Mouse (Mus musculus) right cerebral cortex, postnatal 10 days (tissue): ENCODE data around the gene C130050O18Rik.
"Not testable (repeated sequence)": the region's sequence is repeated elsewhere in the genome, so short reads cannot be mapped to it uniquely, and the experiment has no call there.

Experiments
- DNase-seq, 2 experiments: peaks; one replicate each; pipeline ENCODE4 v3.0.0; 2021; ENCODE audit warnings: low spot score in 2 of 2

Gene C130050O18Rik

DNA sequence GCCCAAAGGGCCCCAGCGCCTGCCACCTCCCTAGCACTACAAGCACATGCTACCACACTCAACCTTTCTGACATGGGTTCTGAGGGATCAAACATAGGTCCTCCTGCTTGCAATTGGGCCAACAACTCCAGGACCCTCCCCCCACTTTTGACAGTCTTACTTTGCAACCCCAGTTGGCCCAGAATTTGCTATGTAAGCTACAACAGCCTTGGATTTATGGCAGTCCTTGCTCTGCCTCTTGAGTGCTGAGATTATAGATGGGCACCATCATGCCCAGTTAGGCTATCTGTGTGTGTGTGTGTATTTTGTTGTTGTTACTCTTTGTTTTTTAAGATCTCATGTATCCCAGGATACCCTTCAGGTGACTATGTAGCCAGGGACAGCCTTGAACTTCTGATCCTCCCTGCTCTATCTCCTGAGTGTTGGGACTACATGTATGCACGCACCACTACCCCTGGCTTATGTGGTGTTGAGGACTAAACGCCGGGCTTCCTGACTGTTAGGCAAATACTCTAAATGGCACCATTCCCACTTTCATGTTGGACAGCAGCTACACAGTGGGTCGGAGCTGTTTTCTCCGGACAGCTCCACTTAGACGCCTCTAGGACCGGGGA lies 25.2 kb upstream of the C130050O18Rik start:
- no peak for DNase-seq

DNA sequence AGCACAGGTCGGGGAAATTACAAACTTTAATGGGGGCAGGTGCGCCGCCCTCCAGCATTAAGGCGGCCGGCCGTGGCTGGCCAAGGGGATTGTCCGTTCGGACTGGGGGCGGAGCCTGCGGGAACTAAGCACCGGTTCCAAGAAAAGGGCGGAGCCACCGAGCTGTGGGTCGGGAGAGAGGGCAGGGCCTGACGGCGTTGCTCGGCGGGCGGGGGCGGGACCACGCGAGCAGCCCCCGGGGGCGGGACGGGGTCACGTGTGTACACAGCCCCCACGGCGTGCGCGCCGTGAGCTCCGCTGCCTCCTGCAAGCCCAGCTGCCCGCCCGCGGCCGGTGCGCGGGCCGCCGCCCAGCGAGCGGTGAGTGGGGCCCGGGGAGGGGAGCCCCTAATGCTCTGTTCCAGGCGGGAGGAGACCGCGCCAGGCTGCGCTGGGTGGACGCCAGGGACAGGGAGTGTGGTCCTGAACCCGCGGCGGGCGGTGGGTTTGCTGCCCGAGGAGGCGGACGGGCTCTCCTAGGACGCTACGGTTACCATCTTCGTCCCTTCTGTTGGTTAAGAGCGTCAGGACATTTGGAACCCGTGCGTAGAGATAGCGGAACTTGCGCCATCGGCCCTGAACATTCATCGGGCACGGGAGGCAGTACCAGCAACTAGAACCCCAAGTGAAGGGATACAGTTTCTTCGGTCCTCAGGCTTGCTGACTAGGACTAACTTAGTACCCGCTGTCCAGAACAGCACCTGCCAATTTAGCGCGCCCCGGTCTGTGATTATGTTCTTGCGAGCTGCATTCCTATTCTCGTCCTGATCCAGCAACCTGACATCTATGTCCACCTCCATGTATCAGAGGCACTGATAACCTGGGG lies 24.5 kb upstream of the C130050O18Rik start:
- peak; percentile 92 to 93 for DNase-seq

DNA sequence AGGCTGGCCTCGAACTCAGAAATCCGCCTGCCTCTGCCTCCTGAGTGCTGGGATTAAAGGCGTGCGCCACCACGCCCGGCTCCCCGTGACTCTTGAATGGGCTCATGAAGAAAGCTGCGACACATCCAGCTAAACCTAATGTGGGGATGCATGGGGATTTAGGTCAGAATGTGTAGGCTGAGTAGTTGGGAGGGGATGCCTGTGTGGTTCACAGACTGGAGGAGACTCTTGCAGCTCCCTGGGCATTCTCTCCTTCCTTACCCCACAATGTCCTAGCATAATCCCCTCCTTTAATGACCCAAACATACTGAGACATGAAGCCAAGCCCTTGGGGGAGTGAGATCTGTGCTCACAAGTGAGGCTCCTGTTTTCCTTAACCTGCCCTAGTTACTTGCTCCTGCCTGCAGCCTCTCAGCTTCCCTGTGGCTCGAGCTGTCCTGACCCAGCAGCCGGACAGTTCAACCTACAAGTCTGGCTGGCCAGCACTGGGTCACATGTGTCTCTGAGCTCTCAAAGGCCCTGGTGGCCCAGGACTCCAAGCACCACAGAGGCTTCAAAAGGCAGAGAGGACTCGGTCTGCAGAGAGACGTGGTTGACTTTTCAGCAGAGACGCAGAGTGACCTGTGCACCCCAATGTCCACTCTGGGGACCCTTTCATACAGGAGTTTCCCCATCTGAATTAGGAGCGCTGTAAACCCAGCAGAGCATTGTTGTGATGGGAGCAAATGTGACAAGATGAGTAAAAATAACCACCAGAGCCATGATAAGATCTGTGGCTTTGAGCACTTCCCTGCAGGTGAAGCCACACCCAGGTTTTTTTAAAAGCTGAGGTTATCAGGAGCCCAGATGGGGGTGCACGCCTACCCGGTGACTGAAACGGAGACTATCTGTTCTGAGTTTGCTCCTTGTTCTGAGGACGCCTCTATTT lies 23.2 kb upstream of the C130050O18Rik start:
- no peak for DNase-seq

DNA sequence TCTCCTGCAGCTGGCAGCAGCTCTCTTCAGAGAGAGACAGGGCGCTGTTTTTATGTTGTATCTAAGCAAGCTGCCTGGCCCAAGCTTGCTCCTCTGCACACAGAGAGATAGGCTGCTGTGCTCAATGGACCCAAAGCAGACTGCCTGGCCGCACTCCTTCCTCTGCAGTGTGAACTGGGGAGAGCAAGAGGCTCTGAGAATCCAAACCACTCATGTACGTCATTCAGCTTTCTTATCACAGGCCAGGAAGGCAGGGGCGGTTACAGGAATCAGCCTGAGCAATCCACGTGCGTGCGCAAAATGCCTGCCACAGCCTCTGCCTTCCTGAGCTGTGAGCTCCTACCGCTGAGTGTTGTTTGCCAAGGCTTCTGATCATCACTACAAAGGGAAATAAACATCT lies 22.3 kb upstream of the C130050O18Rik start:
- peak; percentile 49 to 64 for DNase-seq

DNA sequence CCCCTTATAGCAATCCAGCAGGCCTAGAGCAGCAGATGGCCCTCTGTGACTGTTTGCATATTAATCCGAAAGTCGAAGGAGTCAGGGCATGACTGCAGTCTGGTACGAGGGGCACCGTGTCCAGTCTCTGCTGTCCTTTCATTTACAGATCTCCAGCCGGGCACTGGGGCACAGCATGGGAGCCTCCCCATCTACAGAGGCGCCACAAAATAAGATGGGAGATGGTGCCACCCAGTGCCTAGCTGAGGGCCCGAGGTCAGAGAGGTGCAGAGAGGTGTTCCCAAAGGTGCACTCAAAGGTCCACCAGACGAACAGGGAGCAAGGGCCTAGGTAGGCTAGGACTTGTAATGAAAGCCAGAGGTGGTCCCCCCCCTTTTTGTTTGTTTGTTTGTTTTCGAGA lies 21.8 kb upstream of the C130050O18Rik start:
- no peak for DNase-seq

DNA sequence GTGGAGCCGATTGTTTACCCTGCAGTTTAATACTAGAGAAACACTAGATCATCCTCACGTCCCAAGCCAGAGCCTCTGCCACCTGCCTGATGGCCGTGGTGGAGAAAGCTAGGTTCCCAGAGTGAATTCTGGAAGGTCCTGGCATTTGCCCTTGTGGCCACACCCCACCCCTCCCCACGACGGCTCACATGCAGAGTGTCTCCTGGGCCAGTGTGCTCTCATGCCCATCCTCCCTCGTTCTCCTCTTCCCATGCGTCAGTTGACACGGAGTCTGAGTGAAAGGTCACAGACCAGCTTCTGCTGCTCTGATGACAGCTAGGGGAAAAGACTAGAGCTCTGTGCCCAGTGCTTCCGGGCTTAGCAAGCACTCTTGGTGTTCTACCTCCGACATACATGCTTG lies 20.5 kb upstream of the C130050O18Rik start:
- DNase-seq: no peak

DNA sequence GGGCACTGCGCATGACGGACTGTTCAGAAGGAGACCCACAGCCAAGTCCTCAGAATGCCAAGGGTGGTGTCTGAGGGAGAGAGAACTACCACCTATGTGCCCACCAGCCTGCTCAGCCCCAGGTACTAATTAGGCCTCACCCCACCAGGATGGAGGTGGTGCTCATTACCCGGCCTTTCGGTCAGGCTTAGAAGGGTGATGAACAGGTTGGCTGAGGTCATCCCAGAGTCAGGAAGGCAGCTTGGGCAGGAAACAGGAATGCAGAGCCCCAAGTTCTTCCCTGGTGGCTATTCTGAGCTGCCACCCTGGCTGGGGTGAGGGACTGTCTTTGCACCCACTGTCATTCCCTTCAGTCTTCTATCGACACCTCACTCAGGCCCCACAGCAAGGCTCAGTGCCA lies 19.0 kb upstream of the C130050O18Rik start:
- DNase-seq: no peak

DNA sequence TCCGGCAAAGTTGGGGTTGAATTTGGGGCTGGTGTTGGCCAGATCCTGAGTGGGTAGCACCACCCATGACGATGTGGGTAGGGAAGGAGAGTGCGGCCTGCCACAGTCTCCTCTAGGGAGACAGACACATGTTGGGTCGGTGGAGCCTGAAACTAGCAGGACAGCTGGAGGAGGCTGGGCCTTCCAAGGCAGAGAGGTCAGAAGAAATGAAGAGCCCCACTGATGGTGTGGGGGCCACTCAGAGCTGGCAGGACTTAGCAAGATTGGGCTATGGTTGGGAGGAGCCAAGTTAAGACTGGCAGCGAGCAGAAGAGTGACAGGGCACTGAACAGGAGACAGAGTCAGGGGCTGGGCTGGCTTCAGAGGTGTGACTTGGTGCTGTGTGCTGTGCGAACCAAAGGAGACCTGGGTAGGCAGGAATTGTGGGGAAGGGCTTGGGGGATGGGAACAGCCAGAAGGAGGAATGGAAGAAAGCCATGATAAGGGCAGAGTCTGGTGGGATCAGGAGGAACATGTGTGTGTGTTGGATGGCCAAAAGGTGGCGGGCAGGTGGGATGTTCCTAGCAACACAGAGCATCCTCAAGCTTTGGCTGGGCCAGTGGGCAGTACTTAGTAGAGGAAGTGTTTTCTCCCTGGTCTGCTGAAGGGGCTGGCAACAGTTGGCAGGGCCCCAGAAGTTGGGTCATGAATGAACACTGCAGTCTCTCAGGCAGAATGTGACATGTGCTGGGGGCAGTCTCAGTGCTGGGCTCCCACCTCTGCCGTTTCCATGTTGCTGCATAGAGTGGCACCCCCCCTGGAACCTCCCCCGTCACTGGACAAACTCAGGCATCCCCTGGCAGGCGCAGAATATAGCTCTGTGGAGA lies 17.5 kb upstream of the C130050O18Rik start:
- peak; percentile 76 to 79 for DNase-seq

DNA sequence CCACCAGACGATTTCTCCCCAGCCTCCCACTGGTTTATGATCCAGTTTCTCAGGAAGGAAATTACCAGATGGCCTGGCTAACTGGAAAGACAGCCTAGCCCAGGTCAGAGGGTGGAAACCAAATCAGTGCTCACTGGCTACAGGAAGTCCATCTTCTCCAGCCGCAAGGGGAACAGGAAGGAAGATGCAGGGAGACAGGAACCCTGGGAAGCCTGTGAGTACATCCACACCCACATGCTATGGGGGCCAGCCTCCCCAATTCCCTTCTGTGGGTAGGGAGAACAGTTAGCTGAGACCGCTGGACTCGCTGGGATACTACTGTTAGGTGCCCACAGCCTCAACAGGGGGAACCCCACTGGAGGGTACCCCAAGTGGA lies 16.9 kb upstream of the C130050O18Rik start:
- DNase-seq: no peak

DNA sequence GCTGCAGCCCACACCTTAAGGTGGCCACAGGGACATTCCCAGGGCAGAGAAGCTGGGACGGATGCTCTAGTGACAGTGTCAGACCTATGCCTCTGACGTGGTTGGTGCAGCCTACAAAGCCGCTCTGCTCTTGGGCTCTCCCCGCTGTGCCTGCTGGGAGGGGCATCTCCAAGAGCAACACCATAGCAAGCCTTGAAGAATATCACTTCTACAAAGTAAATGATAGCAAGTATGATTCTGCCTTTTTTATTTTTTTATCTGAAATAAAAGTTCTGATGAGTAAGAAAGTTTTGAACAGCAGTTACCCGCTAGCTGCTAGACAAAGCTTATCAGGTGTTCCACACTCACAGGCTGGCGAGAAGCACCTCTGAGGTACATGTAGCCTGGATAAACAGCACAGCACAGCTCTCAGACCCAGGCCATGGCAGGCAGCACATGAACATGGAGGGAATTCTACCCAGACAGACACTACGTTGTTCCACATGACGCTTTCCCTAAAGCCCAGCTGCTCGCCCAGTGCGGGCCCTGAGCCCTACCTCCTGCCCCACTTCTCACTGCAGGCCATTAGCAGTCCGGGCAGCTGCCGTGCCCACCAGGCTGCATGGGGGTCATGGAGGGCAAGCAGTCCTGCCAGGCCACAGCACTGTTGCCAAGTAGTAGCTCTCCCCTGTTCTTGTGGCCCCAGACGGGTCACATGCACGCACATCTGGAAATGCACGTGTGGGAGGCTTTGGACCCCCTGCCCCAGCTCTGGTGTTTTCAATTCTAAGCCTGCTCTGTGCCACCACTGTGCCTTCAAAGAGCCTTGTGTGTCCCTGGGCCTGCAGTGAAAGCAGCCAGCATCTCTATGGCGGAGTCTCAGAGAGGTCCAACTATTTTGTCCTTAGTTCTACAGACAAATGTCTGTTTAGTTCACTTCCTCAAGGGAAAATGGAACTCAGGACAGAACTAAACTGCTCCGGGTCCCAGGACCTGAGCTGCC lies 16.1 kb upstream of the C130050O18Rik start:
- DNase-seq: peak; percentile 76 to 83

DNA sequence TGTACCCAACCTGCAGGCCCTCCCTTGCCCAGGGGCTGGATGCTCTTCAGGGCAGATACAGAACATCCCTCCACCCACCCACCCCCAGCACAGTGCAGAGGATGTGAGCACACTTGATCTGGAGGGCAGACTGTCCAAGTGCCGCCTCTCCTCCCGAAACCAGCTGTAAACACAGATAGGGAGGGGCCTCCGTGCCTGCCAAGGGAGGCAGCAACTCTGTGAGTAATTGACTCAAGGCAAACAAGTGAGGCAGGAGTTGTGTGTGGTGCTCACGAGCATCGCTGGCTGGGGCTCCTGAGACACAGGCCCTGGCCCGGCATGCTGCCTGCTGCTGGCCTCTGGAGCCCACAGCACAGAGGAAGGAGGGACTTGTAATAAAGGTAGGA lies 15.4 kb upstream of the C130050O18Rik start:
- DNase-seq: peak; percentile 71 to 76

DNA sequence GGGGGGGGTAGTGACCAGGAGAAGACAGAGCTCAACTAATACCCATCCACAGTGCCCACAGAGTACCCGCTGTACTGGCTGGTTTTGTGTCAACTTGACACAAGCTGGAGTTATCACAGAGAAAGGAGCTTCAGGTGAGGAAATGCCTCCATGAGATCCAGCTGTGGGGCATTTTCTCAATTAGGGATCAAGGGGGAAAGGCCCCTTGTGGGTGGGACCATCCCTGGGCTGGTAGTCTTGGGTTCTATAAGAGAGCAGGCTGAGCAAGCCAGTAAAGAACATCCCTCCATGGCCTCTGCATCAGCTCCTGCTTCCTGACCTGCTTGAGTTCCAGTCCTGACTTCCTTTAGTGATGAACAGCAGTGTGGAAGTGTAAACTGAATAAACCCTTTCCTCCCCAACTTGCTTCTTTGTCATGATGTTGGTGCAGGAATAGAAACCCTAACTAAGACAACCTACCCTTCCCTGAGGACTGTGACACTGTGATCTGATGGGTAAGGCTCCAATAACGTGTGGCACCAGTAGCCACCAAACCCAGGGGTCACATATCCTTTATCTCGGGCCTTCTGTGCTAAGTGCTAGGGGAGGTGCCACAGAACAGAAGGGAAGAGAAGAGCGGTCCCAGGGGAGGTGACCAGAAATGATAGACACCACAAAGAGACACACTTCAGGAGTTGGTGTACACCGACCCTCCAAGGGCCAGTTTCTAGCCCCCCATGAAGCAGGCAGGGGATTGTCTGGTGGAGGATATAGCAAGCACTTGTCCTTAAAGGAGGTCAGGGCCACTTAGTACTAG lies 14.6 kb upstream of the C130050O18Rik start:
- DNase-seq: not testable (repeated sequence)

DNA sequence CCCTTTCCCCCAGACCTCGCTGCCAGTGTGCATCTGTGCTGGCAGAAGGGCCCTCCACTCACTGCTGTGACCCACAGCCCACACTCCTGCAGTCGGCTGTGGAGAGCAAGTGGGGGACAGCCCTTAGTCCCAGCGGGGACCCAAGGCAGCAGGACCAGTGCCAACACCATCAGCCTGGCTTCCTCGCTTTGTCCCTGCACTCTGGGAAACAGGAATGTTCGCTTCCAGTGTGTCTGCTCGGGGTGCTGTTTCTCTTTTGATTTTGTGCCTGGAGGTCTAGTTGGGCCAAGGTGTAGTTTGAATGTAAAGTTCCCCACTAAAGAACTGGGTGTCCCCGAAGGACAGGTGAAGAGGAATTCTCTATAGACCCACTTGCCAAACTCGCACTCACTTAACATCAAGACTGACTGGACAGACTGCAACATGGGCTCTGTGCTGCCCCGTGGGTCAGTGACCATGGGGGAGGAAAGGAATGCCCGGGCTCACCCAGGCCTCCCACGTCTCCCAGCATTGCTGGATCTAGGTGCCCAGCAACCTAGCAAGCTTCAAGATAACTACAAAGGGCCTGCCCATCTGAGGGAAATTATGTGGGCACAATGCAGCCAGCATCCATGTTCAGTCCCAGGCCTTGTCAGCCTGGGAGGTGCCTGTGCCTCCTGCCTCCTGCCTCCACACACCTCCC lies 13.6 kb upstream of the C130050O18Rik start:
- DNase-seq: peak in 1 of 2 experiments; percentile 33

DNA sequence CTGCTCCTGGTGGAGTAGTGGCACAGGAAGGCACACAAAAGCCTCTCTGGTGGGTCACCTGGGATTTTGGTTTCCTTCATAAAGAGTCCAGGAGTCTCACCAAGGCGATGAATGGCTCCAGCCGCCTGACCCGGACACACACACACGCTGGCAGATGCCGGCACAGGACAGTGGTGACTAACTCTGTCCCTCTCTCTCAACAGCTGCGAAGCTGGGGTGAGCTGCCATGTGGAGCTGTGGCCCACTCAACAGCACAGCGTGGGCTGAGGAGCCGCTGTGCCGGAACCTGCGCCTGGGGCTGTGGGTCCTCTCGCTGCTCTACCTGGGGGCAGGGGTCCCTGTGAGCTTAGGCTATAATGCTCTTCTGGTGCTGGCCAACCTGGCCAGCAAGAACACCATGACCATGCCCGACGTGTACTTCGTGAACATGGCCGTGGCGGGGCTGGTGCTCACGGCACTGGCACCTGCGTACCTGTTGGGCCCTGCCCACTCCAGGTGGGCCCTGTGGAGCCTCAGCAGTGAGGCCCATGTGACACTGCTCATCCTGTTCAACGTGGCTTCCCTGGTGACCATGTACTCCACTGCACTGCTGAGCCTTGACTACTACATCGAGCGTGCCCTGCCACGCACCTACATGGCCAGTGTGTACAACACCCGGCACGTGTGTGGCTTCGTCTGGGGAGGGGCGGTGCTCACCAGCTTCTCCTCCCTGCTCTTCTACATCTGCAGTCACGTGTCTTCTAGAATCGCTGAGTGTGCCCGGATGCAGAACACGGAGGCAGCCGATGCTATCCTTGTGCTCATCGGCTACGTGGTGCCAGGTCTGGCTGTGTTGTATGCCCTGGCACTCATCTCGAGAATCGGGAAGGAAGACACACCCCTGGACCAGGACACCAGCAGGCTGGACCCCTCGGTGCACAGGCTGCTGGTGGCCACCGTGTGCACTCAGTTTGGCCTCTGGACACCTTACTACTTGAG lies 12.6 kb upstream of the C130050O18Rik start:
- DNase-seq: no peak

DNA sequence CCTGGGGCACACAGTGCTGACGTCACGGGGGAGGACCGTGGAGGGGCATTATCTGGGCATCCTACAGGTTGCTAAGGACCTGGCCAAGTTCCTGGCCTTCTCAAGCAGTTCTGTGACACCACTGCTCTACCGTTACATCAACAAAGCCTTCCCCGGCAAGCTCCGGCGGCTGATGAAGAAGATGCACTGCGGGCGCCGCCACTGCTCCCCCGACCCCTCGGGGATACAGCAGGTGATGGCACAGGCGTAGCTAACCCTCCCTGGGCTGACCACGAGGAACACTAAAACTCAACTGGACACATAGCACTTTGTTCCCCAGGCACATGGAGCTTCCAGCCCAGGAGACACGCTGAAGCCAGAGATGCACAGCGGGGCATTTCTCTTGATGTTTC lies 11.9 kb upstream of the C130050O18Rik start:
- no peak for DNase-seq

DNA sequence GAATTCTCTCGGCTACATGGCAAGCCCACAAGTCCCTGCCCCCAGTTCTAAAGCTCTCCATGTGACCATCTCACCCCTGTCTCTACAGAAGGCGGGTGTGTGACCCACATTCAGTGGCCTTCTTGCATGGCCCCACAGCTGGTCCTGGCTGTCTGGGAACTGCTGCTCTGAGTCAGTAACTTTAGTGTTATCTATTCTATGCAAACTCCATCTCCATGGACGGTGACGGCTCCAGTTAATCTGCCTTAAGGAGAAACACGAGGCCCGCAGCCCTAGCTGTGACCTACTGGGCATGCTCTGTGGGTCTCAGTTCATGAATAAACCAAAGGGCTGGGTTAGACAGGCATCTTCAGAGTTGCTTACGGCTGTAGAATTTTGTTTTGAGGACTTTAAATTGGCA lies 10.7 kb upstream of the C130050O18Rik start:
- no peak for DNase-seq

DNA sequence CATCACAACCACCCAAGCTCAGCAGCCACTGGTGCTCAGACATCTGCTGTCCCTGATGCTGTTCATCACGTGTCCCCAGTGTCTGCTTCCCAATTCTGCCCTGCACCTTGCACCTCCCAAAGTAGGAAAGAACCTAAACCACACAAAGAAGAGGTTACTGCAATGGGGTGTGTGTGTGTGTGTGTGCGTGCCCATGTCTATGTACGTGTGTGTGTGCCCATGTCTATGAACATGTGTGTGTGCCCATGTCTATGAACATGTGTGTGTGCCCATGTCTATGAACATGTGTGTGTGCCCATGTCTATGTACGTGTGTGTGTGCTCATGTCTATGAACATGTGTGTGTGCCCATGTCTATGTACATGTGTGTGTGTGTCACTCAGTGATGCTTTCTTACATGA lies 9.6 kb upstream of the C130050O18Rik start:
- no peak for DNase-seq
